Mouse (Mus musculus) erythroblast, embryonic 14.5 days (primary cell): ENCODE results near the gene Wapl.

Experiments
- GATA1 ChIP-seq: IDR thresholded peaks from 2 replicates; pipeline ENCODE4 v1.6.1; 2012; ENCODE audit warnings: low read length, inconsistent platforms, mixed read lengths
- TAL1 ChIP-seq: IDR thresholded peaks from 3 replicates; pipeline ENCODE4 v1.6.1; 2012; ENCODE audit warnings: low read length, inconsistent platforms, mixed read lengths

DNA sequence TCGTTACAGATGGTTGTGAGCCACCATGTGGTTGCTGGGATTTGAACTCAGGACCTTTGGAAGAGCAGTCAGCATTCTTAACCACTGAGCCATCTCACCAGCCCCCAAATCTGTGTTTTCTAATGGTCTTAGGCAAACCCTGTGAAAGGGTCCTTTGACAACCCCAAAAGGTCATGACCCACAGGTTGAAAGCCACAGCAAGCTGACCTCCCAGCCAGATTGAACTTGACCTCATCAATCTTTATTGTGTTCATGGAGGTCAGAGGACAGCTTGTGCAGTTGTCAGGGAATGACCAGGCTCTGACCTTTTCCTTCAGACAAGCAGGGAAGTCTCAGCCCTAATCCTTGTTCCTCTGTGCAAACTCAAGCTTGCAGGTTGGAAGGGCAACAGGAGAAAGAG lies 10.3 kb upstream of the Wapl start:
- TF ChIP-seq GATA1 (no peak), TAL1 (no peak)
